Mouse (Mus musculus) heart, adult 9 months (tissue): ENCODE measurements around the gene Ubr2.
A peak's percentile ranks its signal among the peaks of the same experiment; 100 is the strongest.

Experiments used
- DNase-seq, 2 experiments: peaks; one replicate each; pipeline ENCODE4 v3.0.0; 2022; ENCODE audit warnings: low spot score in 2 of 2

Gene Ubr2

DNA sequence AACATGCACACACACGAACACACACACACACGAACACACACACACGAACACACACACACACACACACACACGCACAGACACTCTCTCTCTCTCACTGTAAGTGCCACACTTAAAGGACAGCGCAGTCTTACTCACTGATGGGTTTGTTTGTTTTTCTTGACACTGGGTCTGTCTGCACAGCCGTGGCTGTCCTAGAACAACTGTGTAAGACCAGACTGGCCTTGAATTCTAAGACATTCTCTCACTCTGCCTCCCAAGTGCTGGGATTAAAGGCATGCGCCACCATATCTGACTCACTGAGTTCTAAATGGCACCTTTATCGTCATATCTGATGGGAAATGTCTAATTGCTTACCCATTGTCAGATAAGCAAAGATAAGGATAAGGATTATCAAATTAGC lies 7.1 kb downstream of the Ubr2 start:
- no peak for DNase-seq

DNA sequence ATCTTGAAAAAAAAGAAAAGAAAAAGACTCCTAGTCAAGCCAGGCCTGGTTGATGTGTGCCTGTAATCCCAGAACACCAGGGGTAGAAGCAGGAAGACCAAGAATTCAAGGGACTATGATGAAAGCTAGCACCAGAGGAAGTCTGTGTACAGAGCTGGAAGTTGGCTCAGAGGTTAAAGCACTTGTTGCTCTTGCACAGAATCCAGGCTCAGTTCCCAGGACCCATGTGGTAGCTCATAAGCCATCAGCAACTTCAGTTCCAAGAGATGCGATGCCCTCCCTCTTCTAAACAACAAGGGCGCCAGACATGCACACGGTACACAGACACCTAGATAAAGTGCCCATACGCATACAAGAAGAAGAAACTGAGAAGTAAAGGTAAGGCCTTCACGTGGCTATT lies 8.0 kb downstream of the Ubr2 start:
- peak; percentile 61 to 67 for DNase-seq

DNA sequence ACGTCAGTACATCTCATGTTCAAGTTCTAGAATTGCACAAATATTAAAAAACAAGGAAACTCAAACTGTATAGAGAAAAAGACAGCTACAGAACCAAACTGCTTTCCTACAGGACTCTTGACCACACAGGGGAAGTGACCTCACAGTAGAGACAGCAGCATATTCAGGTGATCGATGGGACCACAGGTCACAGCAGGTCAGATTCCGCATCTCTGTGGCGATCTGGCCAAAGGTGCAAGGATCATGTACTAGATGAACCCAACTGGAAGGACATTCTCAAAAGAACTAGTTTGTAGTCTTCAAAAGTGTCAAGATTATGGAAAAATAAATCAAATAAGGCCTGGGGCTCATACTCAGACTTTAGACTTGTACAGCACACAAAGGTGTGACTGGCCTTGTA lies 11.5 kb downstream of the Ubr2 start:
- no peak for DNase-seq

DNA sequence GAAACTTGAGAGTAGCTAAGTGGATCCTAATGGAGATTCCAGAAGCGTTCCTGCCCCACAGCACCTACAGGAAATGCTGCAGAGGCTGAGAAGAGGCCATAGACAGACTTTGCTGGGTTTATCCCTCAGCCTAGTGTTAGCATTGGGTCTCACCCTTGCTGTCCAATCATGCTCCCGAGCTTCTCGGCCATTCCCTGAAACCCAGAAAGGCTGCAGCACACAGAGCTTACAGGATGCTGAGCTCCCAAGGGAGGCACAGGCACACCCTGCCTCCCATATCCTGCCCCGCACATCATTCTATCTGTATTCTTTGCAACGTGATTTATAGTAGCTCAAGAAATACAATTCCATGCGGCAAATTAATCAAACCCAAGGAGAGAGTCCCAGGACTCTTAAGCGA lies 13.9 kb downstream of the Ubr2 start:
- peak in 1 of 2 experiments; percentile 61 for DNase-seq

DNA sequence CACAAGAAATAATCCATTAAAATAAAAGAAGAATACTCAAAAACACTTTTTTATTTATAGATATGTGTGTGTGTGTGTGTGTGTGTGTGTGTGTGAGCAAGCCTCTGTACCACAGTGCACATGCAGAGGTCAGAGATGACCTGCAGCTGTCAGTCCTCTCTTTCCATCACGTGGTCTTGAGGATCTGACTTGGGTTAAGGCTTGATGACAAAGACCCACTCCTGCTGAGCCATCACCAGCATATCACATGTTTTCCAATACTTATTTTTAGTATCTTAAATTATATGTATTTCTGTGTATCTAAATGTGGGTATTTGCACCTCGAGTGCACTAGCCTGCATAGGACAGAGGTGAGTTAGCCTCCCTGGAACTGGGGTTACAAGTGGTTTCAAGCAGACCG lies 14.7 kb downstream of the Ubr2 start:
- no peak for DNase-seq

DNA sequence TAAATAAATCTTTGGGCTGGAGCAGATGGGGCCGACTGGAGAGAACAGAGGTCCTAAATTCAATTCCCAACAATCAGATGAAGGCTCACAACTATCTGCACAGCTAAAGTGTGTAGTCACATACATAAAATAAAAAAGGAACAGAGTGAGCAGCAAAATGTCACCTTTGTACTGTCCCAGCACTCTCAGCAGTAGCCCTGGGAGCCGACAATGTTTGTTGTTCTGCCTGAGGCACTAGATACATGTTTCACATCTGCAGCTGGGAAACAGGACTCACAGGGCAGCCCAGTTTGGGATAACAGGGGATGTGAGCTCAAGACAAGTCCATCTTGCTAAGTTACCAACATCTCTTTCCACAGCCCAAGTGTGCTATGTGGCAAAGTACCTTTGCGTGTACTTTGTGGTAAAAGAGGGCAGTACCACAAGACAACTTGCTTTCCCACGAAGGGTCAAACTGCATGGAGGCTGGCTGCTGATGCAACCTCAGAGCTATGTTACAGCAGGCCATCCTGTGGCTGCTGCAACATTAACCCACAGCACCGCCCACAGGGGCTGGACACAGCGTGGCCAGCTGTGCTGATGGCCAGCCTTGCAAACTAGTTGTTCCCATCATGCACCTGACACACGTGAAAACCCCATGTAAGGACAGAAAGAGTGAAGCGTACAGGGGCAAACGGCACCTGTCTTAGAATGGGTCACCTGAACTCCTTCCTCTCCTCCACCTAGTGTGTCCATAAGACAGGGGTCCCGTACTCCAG lies 15.5 kb downstream of the Ubr2 start:
- no peak for DNase-seq

DNA sequence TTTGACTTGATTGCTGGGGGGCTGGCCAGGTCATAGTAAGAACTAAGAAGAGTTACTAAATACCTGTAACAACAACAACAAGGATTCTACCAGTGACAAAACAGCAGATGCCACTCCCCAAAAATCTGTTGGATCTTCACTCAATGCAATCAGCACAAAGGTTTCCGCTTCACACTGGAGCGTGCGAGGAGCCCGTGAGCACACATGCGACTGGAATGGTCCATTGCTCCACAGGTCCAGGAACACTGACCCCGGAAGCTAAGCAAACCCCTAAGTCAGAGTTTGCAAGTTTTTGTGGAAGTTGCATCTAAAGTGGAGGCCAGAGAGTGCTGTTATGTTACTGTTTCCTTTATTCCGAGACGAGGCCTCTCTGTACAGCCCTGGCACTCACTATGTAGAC lies 16.7 kb downstream of the Ubr2 start:
- no peak for DNase-seq

DNA sequence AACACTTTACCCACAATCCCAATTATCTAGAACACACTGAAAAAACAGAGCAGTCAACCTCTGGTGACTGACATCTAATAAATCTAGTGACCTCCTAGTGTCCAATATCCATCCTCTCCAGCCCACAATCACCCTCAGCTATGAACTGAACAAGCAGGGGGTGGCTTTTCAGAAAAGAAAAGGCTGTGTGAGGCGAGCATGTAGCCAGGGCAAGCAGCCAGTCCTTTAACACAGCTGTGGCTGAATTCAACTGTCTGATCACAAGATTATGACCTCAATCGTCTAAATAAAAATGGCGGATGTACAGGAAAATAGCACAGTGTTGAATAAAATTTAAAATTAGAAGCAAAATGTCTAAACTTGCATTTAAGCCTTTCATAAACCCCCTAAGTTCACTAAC lies 22.7 kb downstream of the Ubr2 start:
- DNase-seq, result no peak

DNA sequence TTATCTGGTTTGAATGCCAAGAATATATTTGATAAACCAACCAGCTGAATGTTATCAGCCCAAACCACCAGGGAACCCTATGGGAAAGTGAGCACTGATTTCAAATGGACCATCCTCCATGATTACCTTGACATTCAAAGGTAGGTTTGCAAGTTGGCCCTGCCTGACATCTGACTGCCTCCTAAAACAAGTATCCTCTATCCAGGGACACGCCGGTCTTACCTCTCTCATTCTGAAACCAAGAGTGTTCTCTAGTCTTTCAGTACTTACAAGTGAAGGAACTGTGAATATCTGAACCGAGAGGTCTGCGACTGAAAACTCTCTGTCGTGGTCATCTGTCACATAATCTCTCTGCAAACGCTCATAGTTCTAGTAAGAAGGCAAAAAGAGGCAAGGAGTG lies 30.3 kb downstream of the Ubr2 start:
- DNase-seq, result no peak

DNA sequence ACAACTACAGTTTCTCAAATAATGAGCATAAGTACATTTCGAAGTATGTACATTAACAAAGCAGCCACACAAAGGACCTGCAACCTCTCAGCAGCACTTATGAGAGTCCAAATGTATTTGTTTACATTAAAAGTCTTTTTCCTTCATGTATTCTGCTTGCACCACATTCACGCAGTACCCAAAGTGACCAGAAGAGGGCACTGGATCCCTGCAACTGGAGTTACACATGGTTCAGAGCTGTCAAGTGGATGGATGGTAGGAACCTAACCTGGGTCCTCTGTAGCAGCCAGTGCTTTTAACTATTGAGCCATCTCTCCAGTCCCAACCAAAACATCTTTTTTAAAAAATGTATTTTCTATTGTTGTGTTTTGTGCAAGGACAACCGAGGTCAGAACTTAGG lies 35.2 kb downstream of the Ubr2 start:
- peak in 1 of 2 experiments; percentile 37 for DNase-seq

DNA sequence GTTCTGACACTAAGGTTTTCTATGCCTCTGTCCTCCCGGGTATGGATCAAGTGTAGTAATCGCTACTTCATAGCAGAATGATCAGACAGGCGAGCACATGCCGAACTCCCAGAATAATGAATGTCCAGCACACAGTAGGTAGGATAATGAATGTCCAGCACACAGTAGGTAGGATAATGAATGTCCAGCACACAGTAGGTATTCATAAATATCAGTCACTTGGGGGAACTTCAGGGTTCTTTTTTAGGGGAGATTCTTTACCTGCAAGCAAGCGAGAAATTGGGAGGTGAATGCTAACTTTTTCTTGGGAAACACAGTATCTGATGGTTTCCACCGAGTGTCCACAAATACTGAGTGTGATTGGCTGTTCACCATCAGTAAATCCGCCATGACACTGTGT lies 37.8 kb downstream of the Ubr2 start:
- no peak for DNase-seq

DNA sequence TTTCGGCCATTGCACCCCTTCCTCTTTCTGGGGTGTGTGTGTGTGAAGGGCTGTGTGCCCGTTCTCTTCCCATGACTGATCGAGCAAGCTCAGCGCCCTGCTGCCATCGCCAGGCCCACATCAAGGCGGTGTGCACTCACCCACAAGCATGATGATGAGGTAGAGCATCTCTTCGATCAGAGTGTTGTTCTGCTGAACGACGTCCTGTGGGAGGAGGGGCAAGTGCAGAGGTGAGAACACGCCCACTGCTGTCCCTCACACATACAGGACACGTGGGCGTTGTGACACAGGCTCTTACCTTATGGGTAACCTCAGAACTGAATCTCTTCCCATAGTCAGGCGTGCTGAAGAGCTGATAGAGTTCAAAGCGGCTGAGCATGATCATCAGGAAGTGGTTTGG lies 43.5 kb downstream of the Ubr2 start:
- no peak for DNase-seq

DNA sequence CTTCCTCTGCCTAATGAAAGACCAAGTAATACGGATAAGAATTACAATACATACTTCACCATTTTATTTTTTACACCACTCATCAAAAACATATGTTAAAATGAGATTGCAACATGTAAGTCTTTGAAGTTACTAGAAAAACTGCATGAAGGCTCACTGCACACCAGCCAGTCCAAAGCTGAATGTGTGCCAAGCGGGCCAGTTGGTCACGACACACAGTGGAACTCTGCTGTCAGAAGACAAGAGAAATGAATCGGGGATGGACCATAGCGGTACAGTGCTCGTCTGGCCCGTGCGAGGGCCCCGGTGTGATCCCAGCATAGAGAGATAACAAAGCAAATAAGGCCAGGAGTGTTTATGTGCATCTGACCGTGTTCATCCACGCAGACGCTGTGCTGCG lies 47.2 kb downstream of the Ubr2 start:
- DNase-seq, result no peak

DNA sequence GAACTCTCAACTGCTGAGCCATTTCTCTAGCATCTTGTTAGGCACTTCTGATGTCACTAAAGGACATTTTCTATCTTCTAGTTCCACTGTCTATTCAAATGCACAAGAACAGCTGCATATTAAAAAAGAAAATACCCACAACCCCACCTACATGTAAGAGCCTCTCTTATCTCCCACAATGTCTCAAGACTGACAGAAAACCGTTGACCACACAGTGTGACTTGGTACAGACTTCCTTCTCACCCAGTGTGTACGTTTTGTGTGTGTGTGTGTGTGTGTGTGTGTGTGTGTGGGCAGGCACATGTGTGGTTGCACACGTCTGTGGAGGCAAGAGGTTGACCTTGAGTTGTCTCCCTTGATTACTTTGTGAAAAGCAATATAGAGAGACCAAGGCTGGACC lies 48.2 kb downstream of the Ubr2 start:
- no peak for DNase-seq

DNA sequence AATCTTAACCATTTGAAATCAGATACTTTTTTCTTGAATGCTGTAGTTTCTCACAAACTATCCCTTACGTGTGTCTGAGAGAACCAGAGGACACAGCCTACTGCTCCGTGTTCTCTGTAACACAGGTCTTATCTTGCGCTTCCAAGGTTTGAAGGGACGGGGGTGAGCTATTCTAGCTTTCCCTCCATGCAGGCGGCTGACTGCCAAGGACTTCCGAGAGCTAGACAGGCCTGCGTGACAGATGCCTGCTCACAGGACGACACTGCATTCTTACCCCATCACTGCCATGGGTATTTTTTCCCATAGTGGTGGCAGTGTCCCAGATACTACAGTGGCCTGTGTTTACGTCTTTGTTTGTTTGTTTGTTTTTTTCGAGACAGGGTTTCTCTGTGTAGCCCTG lies 50.1 kb downstream of the Ubr2 start:
- DNase-seq, result peak; percentile 37 to 49

DNA sequence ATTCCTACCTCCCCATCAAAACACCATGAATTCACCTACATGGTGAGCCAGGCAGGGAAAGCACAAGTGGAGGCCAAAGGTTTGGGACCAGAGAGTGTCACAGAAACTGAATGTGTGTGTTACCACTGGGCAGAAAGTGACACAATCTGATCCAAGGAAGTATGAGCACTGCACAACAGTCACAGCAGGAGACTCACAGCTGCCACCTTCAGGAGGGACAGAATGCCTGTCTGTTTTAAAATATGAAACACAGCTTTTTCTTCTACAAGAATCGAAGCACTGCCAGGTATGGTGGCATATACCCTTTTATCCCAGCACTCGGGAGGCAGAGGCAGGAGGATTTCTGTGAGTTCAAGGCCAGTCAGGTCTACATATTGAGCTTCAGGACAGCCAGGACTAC lies 52.3 kb downstream of the Ubr2 start:
- no peak for DNase-seq

DNA sequence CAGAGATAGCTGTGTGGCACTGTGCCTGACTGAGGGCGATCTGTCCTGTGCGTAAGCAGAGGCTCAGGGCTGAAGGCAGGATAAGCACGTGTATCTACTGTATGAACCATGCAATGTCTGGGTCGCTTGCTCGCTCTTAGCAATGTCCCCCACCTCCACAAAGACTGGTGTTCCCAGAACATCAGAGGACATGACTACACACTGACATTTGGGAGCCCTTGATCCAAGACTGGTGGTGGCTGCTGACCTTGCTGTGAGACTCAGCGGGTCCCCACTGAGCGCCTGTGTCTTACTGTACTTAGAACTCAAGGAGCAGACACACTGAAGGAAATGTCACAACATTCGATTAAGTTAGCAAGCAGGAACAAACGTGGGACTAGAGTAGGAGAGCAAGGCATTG lies 64.1 kb downstream of the Ubr2 start:
- no peak for DNase-seq

DNA sequence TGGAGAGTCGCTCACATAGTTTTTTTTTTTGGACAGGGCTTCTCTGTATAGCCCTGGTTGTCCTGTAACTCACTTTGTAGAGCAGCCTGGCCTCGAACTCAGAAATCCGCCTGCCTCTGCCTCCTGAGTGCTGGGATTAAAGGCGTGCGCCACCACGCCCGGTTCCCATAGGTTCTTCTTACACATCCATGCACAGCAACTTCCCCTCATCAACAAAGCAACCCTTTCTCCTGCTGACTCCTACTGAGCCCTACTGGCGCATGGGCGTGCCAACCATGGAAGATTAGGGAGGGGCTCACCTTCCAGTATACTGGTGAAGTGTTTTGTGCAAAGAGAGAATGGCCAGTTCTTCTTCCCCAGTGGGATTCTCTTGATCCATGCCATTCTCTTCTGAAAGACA lies 67.9 kb downstream of the Ubr2 start:
- no peak for DNase-seq

DNA sequence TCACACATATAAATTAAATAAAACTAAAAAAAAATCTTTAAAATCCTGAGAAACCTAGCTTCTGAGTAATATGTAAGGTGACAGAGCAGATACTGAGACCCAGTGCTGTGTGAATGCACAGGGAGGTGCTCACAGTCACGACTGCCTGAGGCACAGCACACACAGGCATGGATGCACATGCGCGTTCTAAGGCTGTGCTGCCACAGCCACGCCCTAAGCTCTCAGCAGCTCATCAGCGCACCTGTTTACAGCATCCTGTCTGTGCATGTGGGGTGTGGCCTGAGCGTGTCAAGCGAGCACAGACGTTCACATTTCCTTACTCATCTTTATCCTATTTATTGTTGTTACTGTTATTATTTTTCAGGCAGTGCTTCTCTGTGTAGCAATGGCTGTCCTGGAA lies 69.9 kb downstream of the Ubr2 start:
- no peak for DNase-seq

DNA sequence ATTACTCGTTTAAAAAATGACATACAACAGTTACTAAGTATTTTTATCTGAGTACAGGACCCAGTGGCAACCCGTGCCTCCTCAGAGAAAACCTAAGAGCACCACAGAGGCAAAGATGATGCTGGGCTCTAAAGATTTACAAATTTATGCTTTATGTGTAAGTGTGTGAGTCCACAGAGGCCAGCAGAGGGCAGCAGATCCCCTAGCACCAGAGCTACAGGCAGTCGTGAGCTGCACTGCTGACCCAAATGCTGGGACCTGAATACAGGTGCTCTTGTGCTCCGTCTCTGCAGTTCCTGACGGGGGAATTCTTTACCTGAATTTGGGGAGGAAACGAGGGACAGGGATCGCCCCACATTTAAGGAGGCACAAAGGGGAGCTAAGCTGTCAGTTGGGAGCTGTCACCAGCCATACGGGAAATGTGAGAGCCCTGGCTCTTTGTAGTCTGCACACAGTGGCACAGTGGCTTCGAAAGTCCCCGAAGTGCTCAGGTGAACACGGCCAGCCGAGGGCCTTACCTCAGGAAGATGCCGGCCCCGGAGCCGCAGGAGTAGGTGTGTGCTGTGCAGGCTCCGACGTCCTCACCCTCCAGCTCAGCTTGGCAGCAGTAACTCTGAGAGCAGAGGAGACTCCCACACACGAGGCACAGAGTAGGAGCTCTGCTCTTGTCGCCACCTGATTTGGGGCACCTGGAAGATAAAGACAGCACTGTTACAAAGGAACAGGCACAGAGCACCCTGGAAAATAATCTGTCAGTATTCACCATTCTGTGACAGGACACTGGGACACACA lies 76.6 kb downstream of the Ubr2 start:
- peak in 1 of 2 experiments; percentile 17 for DNase-seq

DNA sequence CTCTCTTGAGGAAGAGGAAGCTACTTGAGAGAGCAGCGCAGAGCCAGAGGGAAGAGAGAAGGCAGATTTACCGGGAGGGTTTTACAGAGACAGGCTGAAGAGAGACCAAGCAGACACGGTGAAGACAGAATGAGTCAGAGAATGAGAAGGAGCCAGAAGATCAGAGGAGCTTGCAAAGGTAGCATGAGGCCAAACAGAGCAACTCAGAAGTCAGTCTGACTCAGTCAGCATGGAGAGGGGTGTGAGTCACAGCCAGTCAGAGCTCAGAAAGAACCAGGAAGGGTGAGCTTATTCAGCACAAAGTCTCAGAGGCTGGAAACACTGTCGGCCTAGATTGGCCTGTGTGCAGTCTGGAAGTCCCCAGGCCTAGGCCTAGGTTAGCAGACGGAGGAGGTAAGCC lies 77.4 kb downstream of the Ubr2 start:
- no peak for DNase-seq

DNA sequence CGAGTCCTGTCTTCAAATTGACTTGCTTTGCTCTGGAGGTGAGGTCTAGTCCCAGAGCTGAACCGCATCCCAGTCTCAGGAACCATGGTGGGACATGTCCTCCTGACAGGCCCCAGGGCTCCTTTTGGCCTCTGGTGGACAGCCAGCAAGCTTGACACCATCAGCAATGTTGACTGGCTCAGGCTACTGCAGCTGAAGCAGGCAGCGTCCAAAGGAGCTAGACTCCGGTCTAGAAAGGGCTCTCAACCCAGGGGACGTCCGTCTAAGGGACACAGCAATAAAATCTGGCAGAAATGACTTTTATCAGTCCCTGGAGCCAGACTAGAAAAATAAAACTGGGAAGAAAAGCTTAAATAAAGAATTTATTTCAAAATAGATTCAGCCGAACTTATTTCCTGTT lies 80.5 kb downstream of the Ubr2 start:
- peak in 1 of 2 experiments; percentile 13 for DNase-seq

DNA sequence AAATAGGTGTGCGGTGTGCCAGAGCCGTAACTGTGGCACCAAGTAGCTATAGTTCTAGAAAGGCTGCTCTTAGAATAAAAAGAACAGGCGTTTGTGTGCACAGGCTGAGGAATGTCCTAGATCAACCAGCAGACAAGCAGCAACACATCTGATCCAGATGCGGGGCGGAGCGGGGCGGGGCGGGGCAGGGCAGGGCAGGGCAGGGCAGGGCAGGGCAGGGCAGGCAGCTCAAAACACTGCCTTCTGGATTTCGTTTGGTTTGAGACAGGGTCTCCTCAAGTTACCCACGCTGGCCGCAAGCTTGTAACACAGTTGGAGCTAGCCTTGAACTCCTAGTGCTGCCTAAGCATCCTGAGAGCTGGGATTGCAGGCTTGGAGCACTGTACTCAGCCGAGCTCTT lies 81.1 kb downstream of the Ubr2 start:
- no peak for DNase-seq
